Mouse (Mus musculus) liver, embryonic 15.5 days (tissue): ENCODE measurements at regions not wholly inside any gene's neighbourhood (a gene's known extent, or its start where the extent isn't known, plus 50 kb on each side); places are given as distances from the start of the nearest gene placed in this dataset.

Experiments used
- ATAC-seq: fragments of 200-750 bp; cut with Nextera tagmentation; 2 replicates; pipeline ENCODE4 v1.8.0; 2017; ENCODE audit warnings: moderate number of reproducible peaks, mild to moderate bottlenecking, moderate library complexity; ENCODE audit not compliant: insufficient read depth
- H3K27ac ChIP-seq: fragments of 300-500 bp; sonication (generic); replicated peaks from 2 replicates; pipeline ENCODE4 v1.5.1; 2015; ENCODE audit warnings: mild to moderate bottlenecking, inconsistent platforms
- H3K27me3 ChIP-seq: fragments of 300-500 bp; sonication (generic); 2 replicates; pipeline ENCODE4 v1.6.1; 2015; ENCODE audit warnings: mild to moderate bottlenecking, inconsistent platforms
- H3K36me3 ChIP-seq: fragments of 300-500 bp; sonication (generic); replicated peaks from 2 replicates; pipeline ENCODE4 v1.6.1; 2015; ENCODE audit warnings: moderate library complexity, mild to moderate bottlenecking, inconsistent platforms
- H3K4me1 ChIP-seq: fragments of 300-500 bp; sonication (generic); replicated peaks from 2 replicates; pipeline ENCODE4 v1.6.1; 2015; ENCODE audit warnings: inconsistent platforms
- H3K4me2 ChIP-seq: fragments of 300-500 bp; sonication (generic); 2 replicates; pipeline ENCODE4 v1.6.1; 2015; ENCODE audit warnings: moderate library complexity, mild to moderate bottlenecking, inconsistent platforms
- H3K4me3 ChIP-seq: fragments of 300-500 bp; sonication (generic); replicated peaks from 2 replicates; pipeline ENCODE4 v1.5.1; 2015; ENCODE audit warnings: mild to moderate bottlenecking, inconsistent platforms
- H3K9ac ChIP-seq: fragments of 300-500 bp; sonication (generic); 2 replicates; pipeline ENCODE4 v1.6.1; 2015; ENCODE audit warnings: moderate library complexity, mild to moderate bottlenecking, inconsistent platforms
- H3K9me3 ChIP-seq: fragments of 300-500 bp; sonication (generic); replicated peaks from 2 replicates; pipeline ENCODE4 v1.6.1; 2016; ENCODE audit warnings: inconsistent platforms
- WGBS: fragments of 180-500 bp; shearing (Covaris S2); methylation state at CpG from one replicate; pipeline ENCODE4 v1.1.7; 2015; ENCODE audit warnings: mixed read lengths; ENCODE audit not compliant: insufficient replicate concordance; 5-methylcytosine and 5-hydroxymethylcytosine counted together

DNA sequence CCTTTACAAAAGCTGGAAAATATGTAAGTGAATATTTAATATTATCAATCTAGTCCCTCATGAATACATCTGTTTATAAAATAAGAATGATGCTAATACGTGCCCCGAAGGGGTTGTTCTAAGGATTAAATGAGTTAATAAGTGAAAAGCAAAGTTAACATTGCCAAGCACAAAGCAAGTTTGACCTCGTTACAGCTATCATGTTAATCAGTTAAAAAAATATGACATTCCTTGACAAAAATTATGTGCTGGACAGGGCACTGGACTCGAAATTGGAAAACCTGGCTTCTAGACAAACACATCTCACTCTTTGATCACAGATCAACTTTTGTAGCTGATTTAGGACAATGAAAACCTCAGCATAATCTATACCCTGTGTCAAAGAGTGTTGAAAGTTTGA, 125.8 kb upstream of the Usp24 start:
- 54% methylated on average over 4 of the region's 4 CpGs for WGBS
- Histone ChIP-seq H3K4me1 (no peaks in the 10 kb centered on the region), H3K9me3 (no peaks in the 10 kb centered on the region), H3K4me3 (no peak overlapping the region), H3K4me2 (no peak overlapping the region), H3K9ac (no peak overlapping the region), H3K36me3 (no peaks in the 10 kb centered on the region), H3K27me3 (no peaks in the 10 kb centered on the region), H3K27ac (no peak overlapping the region)
- ATAC-seq = no peak

DNA sequence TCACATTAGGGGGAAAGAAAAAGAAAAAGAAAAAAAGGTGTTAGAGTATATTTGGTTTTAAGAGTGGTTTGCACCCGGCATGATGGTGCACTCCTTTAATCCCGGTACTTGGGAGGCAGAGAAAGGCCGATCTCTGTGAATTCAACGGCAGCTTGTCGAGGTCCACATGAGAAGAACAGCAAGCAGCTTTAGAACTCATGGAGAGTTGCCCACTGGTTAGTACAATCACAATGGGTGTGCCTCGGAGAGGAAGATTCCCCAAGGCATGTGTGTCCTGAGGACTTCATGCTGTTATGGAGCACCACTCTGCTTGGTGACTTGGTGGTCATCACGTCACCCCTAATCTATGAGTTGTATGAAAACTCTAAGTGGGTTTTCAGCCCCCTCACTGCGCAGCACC, 124.7 kb upstream of the Usp24 start:
- no peak overlapping the region for H3K9ac ChIP-seq
- H3K4me1 ChIP-seq = no peaks in the 10 kb centered on the region
- 70% methylated on average over 8 of the region's 8 CpGs for WGBS
- H3K4me3 ChIP-seq = no peak overlapping the region
- H3K4me2 ChIP-seq = no peak overlapping the region
- no peak for ATAC-seq
- H3K27ac ChIP-seq = no peak overlapping the region
- H3K36me3 ChIP-seq = no peaks in the 10 kb centered on the region
- H3K27me3 ChIP-seq = no peaks in the 10 kb centered on the region
- H3K9me3 ChIP-seq = no peaks in the 10 kb centered on the region

DNA sequence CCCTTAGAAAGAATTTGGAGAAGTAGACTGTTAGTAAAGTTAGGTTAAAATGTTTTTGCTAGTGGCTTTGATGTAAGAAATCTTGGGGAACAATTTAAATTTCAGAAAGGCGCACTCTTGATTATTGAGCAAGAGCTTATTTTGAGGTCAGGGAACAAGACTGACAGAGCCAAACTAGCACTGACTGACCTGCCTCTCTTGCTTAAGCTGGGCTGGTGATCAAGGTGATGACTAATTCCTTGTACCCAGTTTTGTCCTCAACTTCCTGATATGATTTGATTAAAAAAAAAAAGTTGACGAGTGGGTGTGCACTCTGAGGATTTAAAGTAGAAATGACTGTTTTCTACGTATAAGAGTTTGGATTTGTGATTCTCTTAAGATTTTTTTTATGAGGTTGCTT, 124.2 kb upstream of the Usp24 start:
- Histone ChIP-seq H3K27ac (no peak overlapping the region), H3K27me3 (no peaks in the 10 kb centered on the region), H3K36me3 (no peaks in the 10 kb centered on the region), H3K9me3 (no peaks in the 10 kb centered on the region), H3K4me2 (no peak overlapping the region), H3K4me1 (no peaks in the 10 kb centered on the region), H3K4me3 (no peak overlapping the region), H3K9ac (no peak overlapping the region)
- 64% methylated on average over 3 of the region's 3 CpGs for WGBS
- ATAC-seq = no peak

DNA sequence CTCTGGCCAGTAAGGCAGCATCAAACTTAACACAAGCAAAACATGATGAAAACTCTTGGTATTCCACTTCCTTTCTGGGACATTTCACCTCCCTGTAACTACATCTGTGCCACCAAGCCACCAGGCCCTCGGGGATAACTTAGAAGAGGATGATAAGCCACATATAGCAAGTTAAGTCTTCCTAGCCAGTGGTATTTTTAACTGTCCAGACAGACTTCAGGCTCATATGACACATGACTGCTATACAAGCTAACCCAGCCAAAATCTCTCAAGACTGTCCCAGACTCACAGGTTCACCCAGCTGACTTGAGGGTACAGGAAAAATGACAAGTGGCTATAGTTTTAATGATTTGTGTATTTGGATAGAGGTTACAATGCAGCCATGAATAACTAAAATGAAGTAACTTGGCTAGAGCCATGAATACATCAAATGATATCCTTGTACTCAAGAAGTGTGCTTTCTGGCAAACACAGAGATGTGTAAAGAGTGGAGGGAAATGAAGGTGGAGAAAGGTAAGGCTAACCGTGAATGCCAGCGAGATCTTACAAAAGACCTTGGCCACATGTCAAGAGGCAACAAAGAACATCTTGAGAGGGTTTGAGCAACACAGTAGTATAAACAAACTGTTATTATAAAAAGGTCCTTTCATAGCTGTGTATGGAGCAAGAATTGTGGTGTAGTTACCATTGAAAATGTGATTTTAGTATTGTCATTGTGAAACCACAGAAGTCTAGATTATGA, 122.6 kb upstream of the Usp24 start:
- WGBS = 66% methylated on average over 3 of the region's 3 CpGs
- Histone ChIP-seq H3K36me3 (no peaks in the 10 kb centered on the region), H3K9me3 (no peaks in the 10 kb centered on the region), H3K4me3 (no peak overlapping the region), H3K4me2 (no peak overlapping the region), H3K4me1 (no peaks in the 10 kb centered on the region), H3K27me3 (no peaks in the 10 kb centered on the region), H3K9ac (no peak overlapping the region), H3K27ac (no peak overlapping the region)
- no peak for ATAC-seq

DNA sequence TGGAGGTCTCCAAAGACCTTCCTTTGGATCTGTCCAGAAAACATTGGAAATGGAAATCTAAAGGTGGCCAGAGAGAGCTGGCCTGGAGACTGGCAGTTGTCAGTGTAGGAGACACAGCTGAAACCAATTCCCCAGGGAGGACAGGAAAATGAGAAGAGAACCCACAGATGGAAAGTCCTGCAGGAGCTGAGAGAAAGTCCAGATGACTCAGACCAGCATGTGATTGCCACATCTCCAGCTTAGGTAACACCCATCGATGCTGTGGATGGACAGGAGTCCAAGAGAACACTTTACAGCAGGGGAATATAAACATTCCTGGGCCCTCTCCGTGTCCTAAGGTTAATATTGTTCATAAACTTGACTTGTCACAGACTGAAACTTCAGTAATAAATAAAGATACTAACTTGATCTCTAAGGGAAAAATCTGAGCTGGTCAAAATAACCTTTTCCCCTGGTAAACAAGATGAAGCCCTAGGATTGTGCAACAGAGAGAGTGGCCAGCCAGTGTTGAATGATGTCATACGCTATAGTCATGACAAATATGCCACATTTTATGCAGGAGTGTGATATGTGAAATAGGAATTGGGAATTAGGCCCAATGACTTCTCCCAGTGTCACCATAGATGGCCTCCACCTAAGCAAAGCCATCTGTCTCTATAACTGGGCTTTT, 120.4 kb upstream of the Usp24 start:
- H3K27me3 ChIP-seq = no peaks in the 10 kb centered on the region
- H3K36me3 ChIP-seq = no peaks in the 10 kb centered on the region
- peak; percentile 69 for ATAC-seq
- no peak overlapping the region for H3K4me2 ChIP-seq
- peak overlapping the region; percentile 71 for H3K27ac ChIP-seq
- no peak overlapping the region for H3K4me3 ChIP-seq
- H3K9ac ChIP-seq = no peak overlapping the region
- H3K9me3 ChIP-seq = no peaks in the 10 kb centered on the region
- 41% methylated on average over 3 of the region's 3 CpGs for WGBS
- H3K4me1 ChIP-seq = peaks cover 10% of the 10 kb centered on the region

DNA sequence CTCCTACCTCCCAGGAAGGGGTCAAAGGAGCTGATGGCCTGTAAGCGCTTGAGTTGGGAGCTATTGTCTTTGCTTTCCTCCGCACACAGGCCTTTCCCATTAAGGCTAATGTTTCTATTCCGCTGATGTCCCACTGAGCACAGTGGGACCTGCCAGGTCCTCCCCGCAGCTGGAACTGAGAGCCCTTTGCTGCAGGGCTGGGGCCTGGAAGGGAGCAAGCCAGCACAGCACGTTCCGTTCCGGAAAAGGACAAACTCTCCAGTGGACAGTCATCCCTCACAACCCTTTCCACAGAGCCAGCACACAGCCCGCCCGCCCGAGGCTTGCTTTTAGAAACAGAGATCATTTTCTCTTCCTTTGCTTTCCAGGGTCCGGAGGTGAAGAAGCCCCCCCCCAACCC, 116.2 kb upstream of the Usp24 start:
- H3K4me3 ChIP-seq = no peak overlapping the region

DNA sequence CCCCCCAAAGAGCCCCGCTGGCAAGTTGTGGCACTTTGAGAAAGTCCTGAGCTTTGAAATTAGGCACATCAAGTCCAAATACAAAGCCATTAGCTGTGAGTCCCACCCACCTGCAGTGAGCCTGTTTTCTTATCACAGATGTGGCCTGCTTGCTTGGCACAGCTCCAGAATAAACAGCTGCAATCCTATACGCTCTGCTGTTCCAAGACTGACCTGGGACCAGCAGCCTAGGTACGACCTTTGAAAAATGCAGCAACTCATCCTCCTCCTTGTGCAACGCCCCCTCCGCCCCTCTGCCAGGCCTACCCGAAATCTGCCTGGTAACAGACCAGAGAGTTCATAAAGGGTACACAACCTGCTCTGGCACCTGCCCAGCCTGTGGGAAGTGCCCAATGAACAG, 115.8 kb upstream of the Usp24 start:
- Histone ChIP-seq H3K36me3 (no peaks in the 10 kb centered on the region), H3K9ac (no peak overlapping the region), H3K4me3 (no peak overlapping the region), H3K27ac (peak overlapping the region; percentile 81), H3K27me3 (no peaks in the 10 kb centered on the region), H3K4me2 (peak overlapping the region; percentile 29; the same call in 1 of the 2 replicates), H3K4me1 (peaks cover 13% of the 10 kb centered on the region), H3K9me3 (no peaks in the 10 kb centered on the region)
- ATAC-seq = peak; percentile 77
- 42% methylated on average over 6 of the region's 6 CpGs for WGBS

More for the DNA sequence above, 116.2 kb upstream of the Usp24 start:
- 37% methylated on average over 11 of the region's 11 CpGs for WGBS
- H3K27ac ChIP-seq = peak overlapping the region; percentile 81
- H3K4me1 ChIP-seq = peaks cover 13% of the 10 kb centered on the region
- H3K27me3 ChIP-seq = no peaks in the 10 kb centered on the region
- peak; percentile 53 for ATAC-seq
- H3K9me3 ChIP-seq = no peaks in the 10 kb centered on the region
- no peaks in the 10 kb centered on the region for H3K36me3 ChIP-seq
- peak overlapping the region; percentile 29; the same call in 1 of the 2 replicates for H3K4me2 ChIP-seq
- no peak overlapping the region for H3K9ac ChIP-seq

DNA sequence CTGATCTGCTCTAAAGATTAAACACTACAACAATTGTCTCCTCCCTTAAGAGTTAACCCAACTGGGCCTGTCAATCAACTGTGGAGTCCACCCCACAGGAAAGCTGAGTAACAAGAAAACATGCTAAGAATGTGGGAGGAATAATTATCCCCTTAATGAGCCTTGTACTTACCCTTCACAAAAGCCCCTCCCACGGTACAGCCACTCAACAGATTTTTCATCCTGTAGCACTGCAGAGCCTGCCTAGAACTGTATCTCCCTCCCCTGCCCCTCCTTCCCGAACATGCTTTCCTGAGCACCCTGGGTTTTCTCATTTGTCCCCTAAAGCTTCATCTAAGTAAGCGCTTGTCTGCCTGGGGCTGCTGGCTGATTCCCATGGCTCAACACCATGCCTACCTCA, 113.5 kb upstream of the Usp24 start:
- Histone ChIP-seq H3K9me3 (no peaks in the 10 kb centered on the region), H3K4me3 (no peak overlapping the region)
- 42% methylated on average over 3 of the region's 3 CpGs for WGBS

DNA sequence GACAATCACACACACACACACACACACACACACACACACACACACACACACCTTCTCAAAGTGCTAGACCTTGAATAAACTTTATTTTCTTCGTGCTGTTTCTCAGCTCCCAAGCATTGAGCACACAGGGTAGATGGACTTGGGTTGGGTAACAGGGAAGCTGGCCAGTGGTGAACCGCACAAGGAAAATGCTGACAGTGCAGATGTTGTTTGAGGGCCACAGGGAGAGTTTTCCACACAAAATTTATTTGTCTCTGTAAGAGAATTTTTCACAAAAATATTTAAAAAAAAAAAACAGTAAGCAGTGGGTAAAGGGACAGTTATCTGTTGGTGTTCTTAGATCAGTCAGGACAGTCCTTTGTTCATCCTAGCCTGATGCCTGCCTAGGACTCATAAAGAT, 110.8 kb upstream of the Usp24 start:
- Histone ChIP-seq H3K4me3 (no peak overlapping the region), H3K27ac (no peak overlapping the region), H3K27me3 (no peaks in the 10 kb centered on the region), H3K36me3 (no peaks in the 10 kb centered on the region), H3K9ac (no peak overlapping the region), H3K4me2 (no peak overlapping the region), H3K9me3 (no peaks in the 10 kb centered on the region), H3K4me1 (0 out of 2 replicates have a peak, but pooled peaks cover 5% of the 10 kb centered on the region)
- no peak for ATAC-seq
- 62% methylated on average over 2 of the region's 2 CpGs for WGBS

More for the DNA sequence above, 113.5 kb upstream of the Usp24 start:
- peaks cover 13% of the 10 kb centered on the region for H3K4me1 ChIP-seq
- no peak for ATAC-seq
- H3K36me3 ChIP-seq = no peaks in the 10 kb centered on the region
- no peaks in the 10 kb centered on the region for H3K27me3 ChIP-seq
- H3K4me2 ChIP-seq = no peak overlapping the region
- no peak overlapping the region for H3K9ac ChIP-seq
- H3K27ac ChIP-seq = no peak overlapping the region

DNA sequence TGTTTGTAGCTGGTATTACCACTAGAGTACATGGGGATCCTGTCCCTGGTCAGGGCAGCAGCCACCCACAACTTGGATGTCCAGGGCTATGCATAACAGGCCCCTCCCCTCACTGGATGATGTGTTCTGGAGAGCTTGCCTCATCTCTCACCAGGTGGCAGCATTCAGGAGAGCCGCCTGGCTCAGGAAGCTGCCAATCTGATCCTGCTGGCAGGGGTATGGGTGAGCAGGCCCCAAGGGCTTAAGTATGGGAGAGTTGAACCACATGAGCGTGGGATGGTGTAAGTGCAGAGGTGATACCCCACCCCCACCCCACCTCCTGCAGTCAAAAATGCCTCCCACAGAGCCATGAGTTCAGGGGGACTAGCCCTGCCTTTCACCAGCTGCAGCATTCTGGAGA, 110.0 kb upstream of the Usp24 start:
- Histone ChIP-seq H3K27me3 (no peaks in the 10 kb centered on the region), H3K36me3 (no peaks in the 10 kb centered on the region), H3K4me1 (no peaks in the 10 kb centered on the region), H3K4me2 (no peak overlapping the region), H3K9ac (no peak overlapping the region), H3K27ac (no peak overlapping the region), H3K4me3 (no peak overlapping the region), H3K9me3 (no peaks in the 10 kb centered on the region)
- WGBS = 54% methylated on average over 2 of the region's 2 CpGs
- ATAC-seq = no peak

DNA sequence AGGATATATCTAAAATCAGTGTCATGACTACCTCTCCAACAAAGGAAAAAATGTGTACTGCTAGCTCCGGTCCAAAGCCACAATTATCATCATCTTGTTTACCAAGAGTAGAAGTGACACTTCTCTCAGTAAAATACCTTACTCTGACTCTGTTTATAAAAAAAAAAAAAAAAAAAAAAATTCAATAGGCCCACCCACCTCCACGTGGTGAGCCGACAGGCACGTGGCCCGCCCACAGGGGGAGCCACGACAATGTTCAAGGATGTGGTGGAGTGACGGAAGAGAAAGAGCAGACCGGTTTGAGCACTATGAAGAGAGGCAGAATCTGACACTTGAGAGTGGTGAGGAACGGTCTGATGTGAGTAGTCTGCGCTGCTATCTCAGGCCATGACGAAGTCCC, 106.5 kb upstream of the Usp24 start:
- H3K36me3 ChIP-seq = no peaks in the 10 kb centered on the region
- no peaks in the 10 kb centered on the region for H3K4me1 ChIP-seq
- H3K9me3 ChIP-seq = no peaks in the 10 kb centered on the region
- WGBS = 69% methylated on average over 11 of the region's 11 CpGs
- no peak for ATAC-seq
- no peak overlapping the region for H3K4me2 ChIP-seq
- no peak overlapping the region for H3K27ac ChIP-seq
- no peak overlapping the region for H3K4me3 ChIP-seq
- H3K9ac ChIP-seq = no peak overlapping the region
- H3K27me3 ChIP-seq = 0 out of 2 replicates have a peak, but pooled peaks cover 3% of the 10 kb centered on the region
